Mouse (Mus musculus) liver, embryonic 12.5 days (tissue): Measurements from ENCODE around the gene Zfp784. TPM values are rescaled to one million over a fixed set of nuclear protein-coding genes. Genes with fewer than 3 reads are reported as not detected.

Experiments used
- ATAC-seq: fragments of 200-750 bp; cut with Nextera tagmentation; 2 replicates; pipeline ENCODE4 v1.8.0; 2017; ENCODE audit warnings: moderate number of reproducible peaks, mild to moderate bottlenecking, moderate library complexity
- H3K27ac ChIP-seq: fragments of 300-500 bp; sonication (generic); 2 replicates; pipeline ENCODE4 v1.5.1; 2016; ENCODE audit warnings: mild to moderate bottlenecking
- H3K27me3 ChIP-seq: fragments of 300-500 bp; sonication (generic); replicated peaks from 2 replicates; pipeline ENCODE4 v1.6.1; 2016; ENCODE audit warnings: mild to moderate bottlenecking, moderate library complexity
- H3K36me3 ChIP-seq: fragments of 300-500 bp; sonication (generic); 2 replicates; pipeline ENCODE4 v1.6.1; 2016; ENCODE audit warnings: mild to moderate bottlenecking, moderate library complexity
- H3K4me1 ChIP-seq: fragments of 300-500 bp; sonication (generic); 2 replicates; pipeline ENCODE4 v1.6.1; 2016
- H3K4me2 ChIP-seq: fragments of 300-500 bp; sonication (generic); 2 replicates; pipeline ENCODE4 v1.6.1; 2016; ENCODE audit warnings: mild to moderate bottlenecking, moderate library complexity
- H3K4me3 ChIP-seq: fragments of 300-500 bp; sonication (generic); 2 replicates; pipeline ENCODE4 v1.5.1; 2016; ENCODE audit warnings: mild to moderate bottlenecking, moderate library complexity
- H3K9ac ChIP-seq: fragments of 300-500 bp; sonication (generic); 2 replicates; pipeline ENCODE4 v1.6.1; 2016; ENCODE audit warnings: mild to moderate bottlenecking, moderate library complexity
- H3K9me3 ChIP-seq: fragments of 300-500 bp; sonication (generic); replicated peaks from 2 replicates; pipeline ENCODE4 v1.6.1; 2016; ENCODE audit warnings: mild to moderate bottlenecking, moderate library complexity
- WGBS: fragments of 180-500 bp; shearing (Covaris S2); methylation state at CpG from one replicate; pipeline ENCODE4 v1.1.7; 2016; ENCODE audit not compliant: insufficient replicate concordance; 5-methylcytosine and 5-hydroxymethylcytosine counted together
- polyA plus RNA-seq: library from polyadenylated mRNA; unstranded; fragments of >200 nt; fragmentation: Nextera tagmentation; extraction: Ambion mirVana; gene quantifications from 2 replicates; pipeline ENCODE4 v1.2.1, GENCODE M21; 2016

Zfp784 gene
- polyA plus RNA-seq, 1 experiment from 2014 or later, result 1.3 TPM

GRCm38 (mm10) chr7:4996003-4996895 lies 42.0 kb downstream of the Zfp784 start, which contains the start of gene Zfp579:
Zfp579 (minus strand) TSS chr7:4996158.
- Histone ChIP-seq H3K27me3 (peaks cover 60% of the 10 kb centered on the region), H3K9me3 (no peaks in the 10 kb centered on the region), H3K4me2 (peak within 1 kb of the TSS; percentile 65), H3K36me3 (peaks cover 17% of the 10 kb centered on the region), H3K4me3 (peak within 1 kb of the TSS; percentile 56), H3K9ac (peak within 1 kb of the TSS; percentile 61; the same call in 1 of the 2 replicates), H3K4me1 (no peaks in the 10 kb centered on the region), H3K27ac (peak within 1 kb of the TSS; percentile 27; the same call in 1 of the 2 replicates)
- 10% methylated on average over 15 of the region's 26 CpGs for WGBS
- peak; percentile 67 for ATAC-seq

GRCm38 (mm10) chr7:4995268-4996002 lies 42.8 kb downstream of the Zfp784 start:
- Histone ChIP-seq H3K4me3 (peak overlapping the region; percentile 56), H3K4me2 (peak overlapping the region; percentile 65), H3K36me3 (peaks cover 17% of the 10 kb centered on the region), H3K27ac (no peak overlapping the region), H3K4me1 (no peaks in the 10 kb centered on the region), H3K9me3 (no peaks in the 10 kb centered on the region), H3K9ac (peak overlapping the region; percentile 61; the same call in 1 of the 2 replicates), H3K27me3 (peaks cover 63% of the 10 kb centered on the region)
- peak; percentile 13; the same call in 1 of the 2 replicates for ATAC-seq
- WGBS, result 7% methylated on average over 19 of the region's 19 CpGs

GRCm38 (mm10) chr7:4993999-4994788 lies 44.1 kb downstream of the Zfp784 start:
- WGBS, result 31% methylated on average over 59 of the region's 59 CpGs
- Histone ChIP-seq H3K27ac (no peak overlapping the region), H3K36me3 (peaks cover 17% of the 10 kb centered on the region), H3K9ac (no peak overlapping the region), H3K9me3 (no peaks in the 10 kb centered on the region), H3K27me3 (peaks cover 63% of the 10 kb centered on the region), H3K4me1 (no peaks in the 10 kb centered on the region), H3K4me3 (no peak overlapping the region), H3K4me2 (0 out of 2 replicates have a peak overlapping the region, but pooled peaks have one; percentile 3)
- no peak for ATAC-seq

GRCm38 (mm10) chr7:4993347-4993998 lies 44.8 kb downstream of the Zfp784 start:
- no peaks in the 10 kb centered on the region for H3K4me1 ChIP-seq
- H3K9ac ChIP-seq, result no peak overlapping the region
- ATAC-seq, result no peak
- H3K9me3 ChIP-seq, result no peaks in the 10 kb centered on the region
- peaks cover 63% of the 10 kb centered on the region for H3K27me3 ChIP-seq
- no peak overlapping the region for H3K4me2 ChIP-seq
- WGBS, result 22% methylated on average over 55 of the region's 55 CpGs
- H3K27ac ChIP-seq, result no peak overlapping the region
- H3K4me3 ChIP-seq, result no peak overlapping the region
- peaks cover 17% of the 10 kb centered on the region for H3K36me3 ChIP-seq

- Histone ChIP-seq H3K9ac (no peak overlapping the region), H3K4me1 (no peaks in the 10 kb centered on the region), H3K4me2 (no peak overlapping the region), H3K9me3 (no peaks in the 10 kb centered on the region), H3K27ac (no peak overlapping the region), H3K27me3 (peaks cover 25% of the 10 kb centered on the region), H3K36me3 (peaks cover 11% of the 10 kb centered on the region), H3K4me3 (no peak overlapping the region)
- WGBS, result 43% methylated on average over 2 of the region's 2 CpGs
- ATAC-seq, result no peak
Observed at GRCm38 (mm10) chr7:4988250-4988649, 50.0 kb downstream of the Zfp784 start.

Other genes starting within 250 kb of the Zfp784 start
- 18.9 and 19.2 TPM in 2 replicates for gene Tmem238, start 248.8 kb downstream of the Zfp784 start, polyA plus RNA-seq
- gene Rpl28, start 245.6 kb downstream of the Zfp784 start, polyA plus RNA-seq, result 397 and 413 TPM in 2 replicates
- gene Ube2s, start 225.9 kb downstream of the Zfp784 start, polyA plus RNA-seq, result 353 and 370 TPM in 2 replicates
- not detected in 2 replicates for gene Shisa7, start 193.8 kb downstream of the Zfp784 start, polyA plus RNA-seq
- gene Isoc2b, start 168.2 kb downstream of the Zfp784 start, polyA plus RNA-seq, result 3.5 and 3.9 TPM in 2 replicates
- 0.62 and 0.95 TPM in 2 replicates for gene Isoc2a, start 161.3 kb downstream of the Zfp784 start, polyA plus RNA-seq
- 0.10 TPM in 1 of 2 replicates, not detected in the other for gene Gm36210, start 131.9 kb downstream of the Zfp784 start, polyA plus RNA-seq
- gene Zfp628, start 123.2 kb downstream of the Zfp784 start, polyA plus RNA-seq, result 2.4 and 2.7 TPM in 2 replicates
- 0.54 and 0.67 TPM in 2 replicates for gene Nat14, start 116.4 kb downstream of the Zfp784 start, polyA plus RNA-seq
- gene Ssc5d, start 112.7 kb downstream of the Zfp784 start, polyA plus RNA-seq, result 0.13 and 0.19 TPM in 2 replicates
- not detected in 2 replicates for gene Sbk2, start 74.0 kb downstream of the Zfp784 start, polyA plus RNA-seq
- gene Sbk3, start 67.3 kb downstream of the Zfp784 start, polyA plus RNA-seq, result not detected in 2 replicates
- gene Zfp579, start 42.3 kb downstream of the Zfp784 start, polyA plus RNA-seq, result 6.4 and 6.9 TPM in 2 replicates
- gene Zfp524, start 24.0 kb downstream of the Zfp784 start, polyA plus RNA-seq, result 11.5 and 11.7 TPM in 2 replicates
- 29.4 TPM in 2 replicates for gene Fiz1, start 23.7 kb downstream of the Zfp784 start, polyA plus RNA-seq
- gene Gm44973, start 22.9 kb downstream of the Zfp784 start, polyA plus RNA-seq, result 0.62 and 1.0 TPM in 2 replicates
- 2.6 and 2.7 TPM in 2 replicates for gene Zfp865, start 18.1 kb downstream of the Zfp784 start, polyA plus RNA-seq
- 2.2 and 2.4 TPM in 2 replicates for gene Ccdc106, start 17.9 kb downstream of the Zfp784 start, polyA plus RNA-seq
- not detected in 2 replicates for gene 4632433K11Rik, start 4.3 kb downstream of the Zfp784 start, polyA plus RNA-seq
- gene Zfp580, start 13.1 kb upstream of the Zfp784 start, polyA plus RNA-seq, result 5.2 and 5.6 TPM in 2 replicates
- gene U2af2, start 23.7 kb upstream of the Zfp784 start, polyA plus RNA-seq, result 97.6 and 109 TPM in 2 replicates
- 66.2 and 69.1 TPM in 2 replicates for gene Epn1, start 41.8 kb upstream of the Zfp784 start, polyA plus RNA-seq
- not detected in 2 replicates for gene Rfpl4, start 78.5 kb upstream of the Zfp784 start, polyA plus RNA-seq
- 0.38 TPM in 1 of 2 replicates, not detected in the other for gene Rasl2-9, start 87.5 kb upstream of the Zfp784 start, polyA plus RNA-seq
- gene Vmn1r55, start 111.2 kb upstream of the Zfp784 start, polyA plus RNA-seq, result 0.05 TPM in 1 of 2 replicates, not detected in the other
- gene Vmn1r56, start 158.3 kb upstream of the Zfp784 start, polyA plus RNA-seq, result not detected in 2 replicates
- gene Vmn1r57, start 180.0 kb upstream of the Zfp784 start, polyA plus RNA-seq, result not detected in 2 replicates